Mouse (Mus musculus): Measurements from ENCODE around the gene St14. TPM values are rescaled to one million over a fixed set of nuclear protein-coding genes. Genes with fewer than 3 reads are reported as not detected.

Gene St14
- polyA plus RNA-seq, 1 experiment from 2014 or later, result 2.1 TPM

DNA sequence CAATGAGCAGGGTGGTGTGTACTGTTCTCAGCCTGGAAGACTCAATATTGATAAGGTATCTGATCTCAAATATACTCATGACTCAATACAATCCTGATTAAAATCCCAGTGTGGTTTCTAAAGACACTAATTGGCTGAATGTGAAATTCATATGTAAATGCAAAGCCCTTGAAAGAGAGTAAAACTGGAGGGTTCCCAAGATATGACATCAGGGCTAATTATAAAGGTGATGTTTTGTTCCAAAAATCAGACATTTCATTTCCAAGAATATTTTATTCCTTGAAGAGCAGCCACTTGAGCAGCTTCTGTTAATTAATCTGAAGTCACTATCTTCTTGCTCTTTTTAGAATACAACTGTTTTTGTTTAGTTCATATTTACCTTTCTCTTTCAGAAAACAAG, 16.1 kb downstream of the St14 start:
- Histone ChIP-seq H3K79me2 (ENCODE audit: inconsistent target) (no peaks in the 10 kb centered on the region), H3K27ac (no peak overlapping the region), H3K4me3 (ENCODE audit: inconsistent target) (no peak overlapping the region), H3K36me3 (ENCODE audit: inconsistent target) (no peaks in the 10 kb centered on the region)

DNA sequence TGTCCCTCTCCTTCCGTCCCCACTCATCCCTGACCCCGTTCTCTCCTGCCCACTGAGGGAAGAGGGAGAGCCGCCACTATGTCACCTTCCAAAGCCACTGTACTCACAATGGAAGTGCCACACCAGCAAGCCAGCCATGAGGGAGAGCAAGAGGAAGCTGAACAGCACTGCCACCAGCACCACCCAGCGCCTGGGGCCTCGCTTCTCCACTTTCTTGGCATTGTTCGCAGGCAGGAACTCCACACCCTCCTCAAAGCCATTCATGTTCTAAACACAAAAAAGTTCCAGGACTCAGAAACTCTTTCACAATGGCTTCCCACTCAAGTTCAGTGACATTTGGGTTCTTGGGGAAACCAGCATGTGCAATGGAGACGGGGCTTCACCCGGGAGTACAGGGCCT, 23.2 kb downstream of the St14 start:
- Histone ChIP-seq H3K27ac (no peak overlapping the region), H3K4me3 (ENCODE audit: inconsistent target) (no peak overlapping the region), H3K36me3 (ENCODE audit: inconsistent target) (no peaks in the 10 kb centered on the region), H3K79me2 (ENCODE audit: inconsistent target) (no peaks in the 10 kb centered on the region)
- 93% methylated on average over 8 of the region's 8 CpGs for WGBS (ENCODE audit: missing documents)

DNA sequence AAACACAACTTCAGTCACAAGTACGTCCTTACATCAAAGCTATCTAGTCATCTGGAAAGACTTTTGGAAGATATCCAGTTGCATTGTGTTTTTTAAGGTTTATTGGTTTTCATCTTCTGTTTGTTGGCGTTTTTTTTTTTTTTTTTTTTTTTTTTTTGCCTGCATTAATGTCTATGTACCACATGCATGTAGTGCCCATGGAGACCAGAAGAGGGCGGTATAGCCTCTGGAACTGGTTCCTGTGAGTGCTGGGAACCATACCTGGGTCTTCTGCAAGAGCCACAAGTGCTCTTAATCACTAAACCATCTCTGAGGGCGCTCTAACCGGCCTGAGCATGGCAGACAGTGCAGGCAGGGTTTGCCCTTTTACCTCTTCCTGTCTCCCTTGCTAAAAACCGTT, 33.5 kb downstream of the St14 start:
- whole genome bisulfite sequencing (ENCODE audit: missing documents), result 78% methylated on average over 5 of the region's 6 CpGs
- Histone ChIP-seq H3K27ac (no peak overlapping the region), H3K36me3 (ENCODE audit: inconsistent target) (no peaks in the 10 kb centered on the region), H3K4me3 (ENCODE audit: inconsistent target) (no peak overlapping the region), H3K79me2 (ENCODE audit: inconsistent target) (no peaks in the 10 kb centered on the region)

DNA sequence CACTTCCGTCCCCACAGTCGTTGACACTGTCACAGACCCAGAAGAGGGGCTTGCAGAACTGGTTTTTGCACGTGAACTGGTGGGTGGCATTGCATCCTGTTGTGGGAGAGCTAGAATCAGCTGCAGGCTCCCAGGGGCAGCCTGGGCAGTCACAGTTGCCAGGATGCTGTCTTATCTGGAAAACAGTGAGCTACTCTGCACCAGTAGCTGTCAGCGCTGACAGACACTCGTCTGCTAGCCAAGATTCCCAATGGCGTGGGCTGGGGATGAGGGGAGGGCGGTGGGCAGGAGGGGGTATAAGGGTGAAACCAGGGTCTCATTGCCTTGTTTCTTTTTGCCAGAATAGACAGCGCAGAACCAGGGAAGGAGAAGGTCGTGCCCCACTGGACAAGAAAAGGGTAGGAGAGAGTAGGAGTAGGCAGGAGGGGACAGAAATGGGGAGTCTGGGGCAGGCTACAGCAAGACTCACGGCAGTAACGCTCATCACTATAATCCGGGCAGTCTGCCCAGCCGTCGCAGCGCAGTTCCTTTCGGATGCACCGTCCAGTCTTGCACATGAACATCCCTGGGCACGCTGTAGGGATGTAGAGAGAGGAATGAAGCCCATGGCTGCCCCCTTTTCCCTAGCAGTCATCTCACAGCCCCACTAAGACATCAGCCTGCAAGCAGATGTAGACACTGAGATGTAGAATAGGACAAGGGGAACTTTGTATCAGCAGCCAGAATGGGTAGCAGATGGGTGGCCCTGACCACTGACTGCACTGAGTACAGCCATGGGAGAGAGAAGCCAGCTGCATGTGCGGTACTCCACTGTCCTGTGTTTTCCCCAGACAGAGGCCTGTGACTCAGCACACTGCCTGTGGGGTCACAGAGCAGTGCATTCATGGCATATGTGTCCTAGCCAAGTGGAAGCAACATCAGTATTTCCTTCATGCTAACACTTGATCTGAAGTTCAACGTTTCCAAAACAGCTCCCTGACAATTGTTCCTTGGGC, 34.3 kb downstream of the St14 start:
- Histone ChIP-seq H3K36me3 (ENCODE audit: inconsistent target) (no peaks in the 10 kb centered on the region), H3K79me2 (ENCODE audit: inconsistent target) (no peaks in the 10 kb centered on the region), H3K27ac (no peak overlapping the region), H3K4me3 (ENCODE audit: inconsistent target) (no peak overlapping the region)
- 94% methylated on average over 20 of the region's 20 CpGs for WGBS (ENCODE audit: missing documents)

DNA sequence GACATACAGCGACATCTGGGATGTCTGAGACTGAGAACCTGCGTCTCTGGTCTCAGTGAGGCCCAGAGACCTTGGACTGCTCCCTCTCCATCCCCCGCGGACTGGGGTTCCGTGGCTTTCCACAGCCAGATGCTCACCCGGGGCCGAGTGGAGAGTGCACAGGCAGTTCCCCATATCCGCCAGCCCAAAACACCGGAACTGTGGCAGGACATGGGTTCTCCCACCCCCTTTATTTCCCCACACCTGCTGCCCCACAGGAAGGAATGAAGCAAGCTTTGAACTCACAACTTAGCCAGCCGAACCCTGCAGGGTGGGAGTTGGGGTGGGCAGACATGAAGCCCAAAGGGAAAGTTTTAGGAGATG, 38.8 kb downstream of the St14 start:
- H3K4me3 ChIP-seq (ENCODE audit: inconsistent target), result no peak overlapping the region
- 87% methylated on average over 10 of the region's 10 CpGs for WGBS (ENCODE audit: missing documents)
- H3K27ac ChIP-seq, result no peak overlapping the region
- no peaks in the 10 kb centered on the region for H3K36me3 ChIP-seq (ENCODE audit: inconsistent target)
- H3K79me2 ChIP-seq (ENCODE audit: inconsistent target), result no peaks in the 10 kb centered on the region

DNA sequence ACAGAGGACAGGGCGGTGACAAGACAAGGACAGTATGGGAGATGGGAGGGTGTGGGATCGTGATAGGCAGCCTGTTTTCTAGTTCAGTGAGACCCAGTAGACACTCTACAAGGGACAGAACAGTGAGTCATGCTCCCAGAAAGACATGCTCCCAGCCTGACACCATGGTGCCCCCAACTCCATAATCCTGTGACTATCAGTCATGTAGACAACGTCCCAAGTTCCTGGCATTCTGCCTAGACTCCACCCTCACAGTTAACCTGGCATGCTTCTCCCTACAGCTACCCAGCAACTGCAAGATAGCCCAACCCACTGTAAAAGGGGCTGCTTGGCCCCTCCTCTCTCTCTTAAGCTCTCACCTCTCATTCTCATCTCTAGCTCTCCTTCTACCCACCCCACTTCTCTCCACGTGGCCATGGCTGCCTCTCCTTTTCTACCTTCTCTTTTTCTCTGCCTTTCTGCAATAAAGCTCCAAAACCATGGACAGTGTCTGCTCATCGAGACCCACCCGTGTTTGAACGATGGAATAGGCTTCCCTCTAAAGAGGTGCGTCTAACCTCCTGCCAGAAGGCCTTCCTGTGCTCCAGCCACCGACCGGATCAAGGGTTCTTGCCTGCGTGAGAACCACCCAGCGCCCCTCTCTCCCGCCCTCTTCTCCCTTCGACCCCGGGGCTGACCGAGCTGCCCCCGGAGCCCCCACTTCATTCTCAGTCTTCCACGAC, 39.4 kb downstream of the St14 start:
- Histone ChIP-seq H3K4me3 (ENCODE audit: inconsistent target) (no peak overlapping the region), H3K36me3 (ENCODE audit: inconsistent target) (no peaks in the 10 kb centered on the region), H3K79me2 (ENCODE audit: inconsistent target) (no peaks in the 10 kb centered on the region), H3K27ac (no peak overlapping the region)
- WGBS (ENCODE audit: missing documents), result 89% methylated on average over 18 of the region's 18 CpGs

DNA sequence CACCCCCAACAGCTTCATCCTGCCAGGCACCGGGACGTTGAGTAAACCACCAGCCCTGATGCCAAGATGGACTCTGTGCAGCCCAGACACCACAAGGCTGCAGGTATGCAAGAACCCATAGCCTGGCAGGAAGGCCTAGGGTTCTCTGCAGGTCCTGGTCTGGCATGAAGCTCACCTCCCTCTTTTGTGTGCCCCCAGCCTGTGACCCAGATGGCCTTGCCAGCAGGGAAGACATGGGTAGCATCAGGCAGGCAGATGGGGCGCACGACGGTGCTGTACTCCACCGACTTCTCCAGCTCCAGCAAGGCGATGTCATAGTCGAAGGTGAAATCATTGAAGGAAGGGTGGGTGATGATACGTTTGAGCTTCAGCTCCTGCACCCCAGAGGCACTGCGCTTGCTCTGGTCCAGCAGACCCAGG, 40.5 kb downstream of the St14 start:
- Histone ChIP-seq H3K79me2 (ENCODE audit: inconsistent target) (no peaks in the 10 kb centered on the region), H3K36me3 (ENCODE audit: inconsistent target) (no peaks in the 10 kb centered on the region), H3K27ac (no peak overlapping the region), H3K4me3 (ENCODE audit: inconsistent target) (no peak overlapping the region)
- 97% methylated on average over 10 of the region's 10 CpGs for WGBS (ENCODE audit: missing documents)

DNA sequence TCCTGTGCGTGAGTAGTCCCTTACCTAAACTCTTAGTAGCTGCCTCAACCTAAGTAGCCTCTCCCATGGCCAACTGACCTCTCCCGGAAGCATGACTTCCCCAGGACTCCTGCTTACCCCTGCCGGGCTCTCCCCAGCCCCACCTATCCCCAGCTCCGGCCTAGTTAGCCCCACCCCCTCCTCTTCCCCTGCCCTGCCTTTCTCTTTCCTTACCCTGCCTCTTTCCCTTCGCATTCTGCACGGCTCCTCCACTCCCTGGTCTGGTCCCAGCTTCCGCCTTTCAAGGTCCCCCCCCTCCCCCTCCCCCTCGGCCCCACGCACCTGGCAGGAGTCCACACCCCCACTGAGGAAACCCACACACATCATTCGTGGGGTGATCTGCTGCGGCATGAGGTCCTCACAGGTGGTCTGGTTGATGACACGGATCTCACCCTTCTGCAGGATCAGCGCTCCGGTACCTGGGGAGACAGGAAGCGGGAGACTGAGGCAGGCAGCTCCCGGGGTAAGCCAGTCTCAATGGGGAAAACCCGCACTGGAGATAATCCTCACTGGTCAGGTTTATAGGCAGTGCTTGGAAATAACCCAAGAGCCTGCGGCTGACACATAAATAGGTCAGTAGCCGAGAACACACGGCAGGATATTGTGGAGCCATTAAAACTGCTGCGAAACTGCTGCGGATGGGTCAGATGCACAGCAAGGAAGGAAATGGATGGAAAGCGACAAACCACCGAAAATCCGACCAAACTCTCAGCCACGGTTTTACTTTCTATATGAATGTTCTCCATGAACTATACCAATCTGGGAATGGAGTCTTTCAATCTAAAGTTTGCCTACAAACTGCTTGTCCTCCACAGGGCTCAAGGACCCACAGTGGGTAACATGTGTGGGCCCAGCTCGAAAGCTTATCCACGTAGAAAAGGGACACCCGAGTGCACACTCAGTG, 41.3 kb downstream of the St14 start:
- Histone ChIP-seq H3K79me2 (ENCODE audit: inconsistent target) (no peaks in the 10 kb centered on the region), H3K4me3 (ENCODE audit: inconsistent target) (no peak overlapping the region), H3K27ac (no peak overlapping the region), H3K36me3 (ENCODE audit: inconsistent target) (no peaks in the 10 kb centered on the region)
- 80% methylated on average over 26 of the region's 29 CpGs for WGBS (ENCODE audit: missing documents)

DNA sequence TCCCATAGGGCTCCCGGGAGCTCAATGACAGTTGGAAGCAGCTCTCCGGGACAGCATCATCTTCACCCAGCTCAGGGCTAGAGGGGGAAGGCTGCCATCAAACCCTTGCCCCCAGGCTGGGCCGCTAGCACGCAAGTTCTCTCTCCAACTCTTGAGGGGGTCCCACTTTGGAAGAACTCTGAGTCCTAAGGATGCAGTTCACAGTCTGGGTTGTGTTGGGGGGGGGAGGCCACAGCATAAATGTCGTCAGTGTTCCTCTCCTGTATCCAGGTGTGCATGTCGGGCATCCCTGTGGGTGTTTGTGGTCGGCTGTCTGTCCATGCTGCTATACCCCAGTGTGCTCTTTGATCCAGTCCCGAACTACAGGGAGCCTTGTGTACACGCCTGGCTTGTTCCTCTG, 42.1 kb downstream of the St14 start:
- WGBS (ENCODE audit: missing documents), result 95% methylated on average over 9 of the region's 9 CpGs
- H3K4me3 ChIP-seq (ENCODE audit: inconsistent target), result no peak overlapping the region
- no peaks in the 10 kb centered on the region for H3K36me3 ChIP-seq (ENCODE audit: inconsistent target)
- no peaks in the 10 kb centered on the region for H3K79me2 ChIP-seq (ENCODE audit: inconsistent target)
- no peak overlapping the region for H3K27ac ChIP-seq

DNA sequence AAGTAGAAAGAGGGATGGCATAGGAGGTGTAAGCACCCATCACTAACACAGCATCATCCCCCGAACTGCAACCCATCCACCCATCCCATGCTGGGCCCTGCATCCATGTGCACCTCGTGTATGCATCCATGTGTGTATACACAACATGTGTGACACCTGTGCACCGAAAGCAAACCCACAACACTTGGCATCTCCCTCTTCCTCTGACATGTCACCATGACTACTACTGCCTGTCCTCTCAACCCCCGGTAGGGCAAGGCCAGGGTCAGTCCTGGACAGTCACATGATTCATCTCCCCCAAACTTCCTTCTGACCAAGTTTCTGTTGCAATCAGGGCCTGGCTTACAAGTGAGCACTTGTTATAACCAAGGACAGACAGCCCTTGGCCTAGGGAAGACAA, 42.8 kb downstream of the St14 start:
- Histone ChIP-seq H3K36me3 (ENCODE audit: inconsistent target) (no peaks in the 10 kb centered on the region), H3K27ac (no peak overlapping the region), H3K79me2 (ENCODE audit: inconsistent target) (no peaks in the 10 kb centered on the region), H3K4me3 (ENCODE audit: inconsistent target) (no peak overlapping the region)
- WGBS (ENCODE audit: missing documents), result 75% methylated on average over 4 of the region's 4 CpGs

DNA sequence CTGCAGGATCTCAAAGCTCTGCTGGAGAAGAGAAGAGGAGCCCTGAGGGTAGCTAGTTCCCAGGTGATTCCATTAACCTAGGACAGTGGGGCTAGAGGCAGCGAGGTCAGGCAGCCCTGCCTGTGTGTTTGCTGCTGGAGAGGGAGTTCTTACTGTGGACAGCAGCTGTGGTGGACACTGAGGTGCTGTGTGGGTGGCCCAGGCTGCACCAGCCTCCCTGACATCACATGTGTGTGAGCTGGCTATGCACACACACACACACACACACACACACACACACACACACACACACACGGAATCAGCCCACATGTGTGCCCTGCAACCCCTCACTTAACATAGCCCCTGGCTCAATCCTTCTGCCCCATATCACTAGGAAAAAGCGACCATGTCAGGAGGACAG, 43.5 kb downstream of the St14 start:
- Histone ChIP-seq H3K27ac (no peak overlapping the region), H3K79me2 (ENCODE audit: inconsistent target) (no peaks in the 10 kb centered on the region), H3K4me3 (ENCODE audit: inconsistent target) (no peak overlapping the region), H3K36me3 (ENCODE audit: inconsistent target) (no peaks in the 10 kb centered on the region)
- 81% methylated on average over 2 of the region's 3 CpGs for WGBS (ENCODE audit: missing documents)

DNA sequence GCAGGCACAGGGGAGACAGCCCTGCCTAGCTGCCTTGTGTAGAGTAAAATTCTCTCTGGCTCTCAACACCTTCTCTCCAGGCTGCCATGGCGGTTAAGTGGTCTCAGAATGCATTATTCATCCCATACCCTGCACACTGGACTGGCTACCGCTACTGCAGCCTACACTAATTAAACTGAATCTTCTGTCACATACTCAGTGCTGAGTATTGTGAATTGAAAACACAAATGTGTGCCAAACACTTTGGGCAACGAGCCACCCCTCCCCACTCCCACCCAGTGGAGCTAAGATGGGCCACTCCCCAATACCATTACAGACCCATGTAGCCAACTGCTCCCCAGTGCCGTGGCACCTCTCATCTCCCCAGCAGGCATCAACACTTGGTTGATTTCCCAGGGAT, 44.2 kb downstream of the St14 start:
- 85% methylated on average over 4 of the region's 4 CpGs for WGBS (ENCODE audit: missing documents)
- Histone ChIP-seq H3K36me3 (ENCODE audit: inconsistent target) (no peaks in the 10 kb centered on the region), H3K4me3 (ENCODE audit: inconsistent target) (no peak overlapping the region), H3K79me2 (ENCODE audit: inconsistent target) (no peaks in the 10 kb centered on the region), H3K27ac (no peak overlapping the region)

DNA sequence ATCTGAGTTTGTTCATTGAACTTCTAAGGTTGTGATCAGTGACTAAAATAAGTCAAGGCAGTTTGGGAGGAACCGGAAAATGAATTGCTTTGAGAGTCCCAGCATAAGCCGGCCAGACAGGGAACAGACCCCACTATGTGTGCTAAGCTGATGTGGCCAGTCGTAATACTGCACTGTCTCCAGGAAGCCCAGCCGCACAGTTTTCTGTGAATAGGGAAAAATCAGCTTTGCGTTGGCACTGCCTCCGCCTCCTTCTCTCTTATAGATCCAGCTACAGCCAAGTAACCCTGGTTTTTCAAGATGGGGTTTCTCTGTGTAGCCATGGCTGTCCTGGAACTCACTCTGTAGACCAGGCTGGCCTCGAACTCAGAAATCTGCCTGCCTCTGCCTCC, 44.9 kb downstream of the St14 start:
- 86% methylated on average over 7 of the region's 7 CpGs for WGBS (ENCODE audit: missing documents)
- Histone ChIP-seq H3K36me3 (ENCODE audit: inconsistent target) (no peaks in the 10 kb centered on the region), H3K79me2 (ENCODE audit: inconsistent target) (no peaks in the 10 kb centered on the region), H3K4me3 (ENCODE audit: inconsistent target) (no peak overlapping the region), H3K27ac (no peak overlapping the region)

DNA sequence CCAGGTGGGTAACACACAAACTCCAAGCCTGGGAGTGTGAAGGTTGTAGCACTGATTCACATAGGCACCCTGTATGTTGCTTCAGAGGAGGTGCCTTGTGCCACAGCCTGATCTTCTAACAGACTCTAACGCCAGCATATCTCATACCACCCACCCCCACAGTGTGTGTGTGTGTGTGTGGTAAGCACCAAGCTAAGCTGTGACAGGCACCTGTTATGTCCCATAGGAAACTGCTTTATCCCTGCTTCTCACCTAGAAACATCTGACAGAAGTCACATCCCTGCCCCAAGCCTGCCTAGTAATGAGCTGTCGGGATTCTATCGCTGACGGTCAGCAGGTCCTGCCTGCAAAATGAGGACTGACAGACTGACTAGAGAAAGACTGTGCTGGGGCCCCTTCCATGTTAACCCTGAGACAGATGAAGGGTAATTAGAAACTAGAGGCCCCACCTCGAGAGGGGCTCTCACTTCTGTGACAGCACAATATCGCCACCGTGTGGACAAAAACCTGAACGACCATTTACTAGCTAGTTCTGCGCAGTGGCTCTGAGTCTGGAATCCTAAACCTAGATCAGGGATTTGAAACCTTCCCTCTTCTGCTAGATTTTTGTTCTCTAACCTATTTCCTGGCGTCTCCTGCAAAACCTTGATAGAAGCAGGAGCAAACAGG, 45.4 kb downstream of the St14 start:
- Histone ChIP-seq H3K4me3 (ENCODE audit: inconsistent target) (no peak overlapping the region), H3K27ac (no peak overlapping the region), H3K36me3 (ENCODE audit: inconsistent target) (no peaks in the 10 kb centered on the region), H3K79me2 (ENCODE audit: inconsistent target) (no peaks in the 10 kb centered on the region)
- WGBS (ENCODE audit: missing documents), result 33% methylated on average over 10 of the region's 10 CpGs
